Mouse (Mus musculus): ENCODE results near the gene Cand1.

The Cand1 gene

DNA sequence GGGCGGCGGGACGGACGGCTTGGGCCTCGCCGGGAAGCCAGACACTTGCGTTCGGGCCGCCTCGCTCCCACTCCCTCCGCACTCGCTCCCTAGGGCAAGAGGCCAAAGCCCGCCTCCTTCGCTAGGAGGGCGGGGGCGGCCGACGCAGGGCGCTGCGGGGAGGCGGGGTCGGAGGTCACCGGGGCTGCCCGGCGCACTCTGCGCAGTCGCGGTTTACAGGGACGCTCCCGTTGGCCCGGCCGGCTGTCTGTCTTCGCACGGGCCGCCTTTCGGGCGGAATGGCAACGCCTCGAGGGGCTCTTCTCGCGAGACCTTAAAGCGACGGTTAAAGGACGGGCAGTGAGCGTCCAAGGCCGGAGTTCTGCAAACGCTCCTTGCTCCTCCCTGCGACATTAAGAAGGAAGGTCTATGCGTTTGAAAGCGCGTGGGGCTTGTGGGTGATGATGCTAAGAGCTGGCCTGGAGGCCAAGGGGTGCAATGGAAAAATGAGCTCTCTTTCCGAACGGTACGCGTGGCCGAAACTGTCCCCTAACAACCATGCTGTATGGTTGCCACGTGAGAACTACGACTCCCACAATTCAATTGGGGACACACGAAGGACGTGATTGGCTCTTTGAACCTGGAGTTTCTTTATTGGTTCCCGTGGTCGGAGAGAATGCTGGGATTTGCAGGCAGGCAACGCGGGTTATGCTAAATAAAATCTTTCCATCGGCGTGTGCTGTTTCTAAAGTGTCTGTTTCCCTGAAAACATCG is at the start of gene Cand1:
Gene Cand1 (minus strand): TSS at position 87 of the 753 bp plus-strand sequence.
- peak; percentile 100 for DNase-seq

DNA sequence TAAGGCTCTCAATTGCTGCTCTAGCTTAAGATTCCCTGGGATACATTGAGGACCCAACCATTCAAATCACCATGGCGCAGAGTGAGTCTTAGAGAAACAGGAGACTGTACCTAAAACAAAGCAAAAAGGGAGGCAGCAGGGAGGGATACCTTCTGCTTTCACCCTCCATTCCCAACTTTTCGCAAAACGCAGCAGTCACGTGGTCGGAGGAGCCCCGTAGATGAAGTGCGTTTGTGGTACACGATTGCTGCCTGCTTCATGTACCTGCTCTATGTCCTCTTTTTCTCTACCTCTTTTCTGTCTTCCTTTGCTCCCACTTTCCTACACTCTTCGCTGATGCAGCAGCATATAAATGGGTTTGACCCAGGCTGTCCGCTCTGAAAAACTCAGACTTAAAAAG is 39.0 kb upstream of the Cand1 start:
- no peak for DNase-seq

DNA sequence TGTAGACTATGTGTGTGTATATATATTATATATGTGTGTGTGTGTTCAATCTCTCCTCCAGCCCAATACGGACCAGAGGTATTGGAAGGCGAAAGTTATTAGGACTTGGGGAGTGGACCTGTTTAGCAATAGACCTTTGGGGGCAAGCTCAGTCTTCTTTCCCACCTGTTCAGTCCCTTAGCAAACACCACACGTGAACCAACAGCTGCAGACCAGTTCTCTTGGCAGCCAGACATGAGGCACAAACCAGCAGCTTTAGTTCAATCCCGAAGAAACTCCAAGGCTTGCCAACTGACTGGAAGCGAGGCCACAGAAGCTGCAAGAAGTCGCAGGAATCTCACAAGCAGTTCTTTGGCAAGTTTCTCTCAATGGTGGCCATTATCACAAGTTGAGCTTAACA is 34.5 kb upstream of the Cand1 start:
- DNase-seq, result no peak

DNA sequence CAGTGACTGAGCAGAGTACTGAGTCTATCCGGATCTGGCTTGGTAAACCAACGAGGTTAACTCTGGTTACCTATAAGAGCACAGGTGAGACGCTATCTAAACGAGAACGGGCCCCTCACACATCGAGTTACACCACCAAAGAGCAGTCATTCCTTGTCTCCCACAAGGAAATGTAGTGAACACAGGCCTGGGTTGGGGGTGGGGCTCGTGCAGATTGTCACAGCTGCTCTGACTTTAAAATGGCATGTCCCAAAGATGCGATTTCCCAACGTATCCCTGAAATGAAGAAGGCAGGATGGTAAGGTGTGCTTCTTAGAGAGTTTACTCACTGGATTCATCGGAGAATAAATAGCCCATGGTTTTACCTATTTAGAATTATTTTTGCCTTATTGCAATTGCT is 32.7 kb upstream of the Cand1 start:
- no peak for DNase-seq

DNA sequence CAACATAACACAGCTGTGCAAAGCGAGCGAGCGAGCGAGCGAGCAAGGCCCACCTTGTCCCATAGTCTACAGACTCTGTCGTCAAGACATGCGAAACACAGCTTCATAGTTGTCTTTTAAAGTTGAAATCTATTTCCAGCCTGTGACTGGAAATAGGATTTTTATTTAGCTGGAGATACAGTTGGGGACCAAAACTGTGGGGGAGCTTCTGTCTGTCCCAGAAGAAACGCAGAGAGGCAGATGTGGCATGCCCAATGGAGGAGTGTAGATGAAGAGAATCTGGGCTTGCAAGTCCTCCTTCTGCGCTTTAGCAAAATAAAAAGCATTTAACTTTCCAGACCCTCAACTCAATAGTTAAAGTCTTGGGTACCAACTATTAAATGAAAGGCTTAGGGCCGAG is 32.1 kb upstream of the Cand1 start:
- no peak for DNase-seq

DNA sequence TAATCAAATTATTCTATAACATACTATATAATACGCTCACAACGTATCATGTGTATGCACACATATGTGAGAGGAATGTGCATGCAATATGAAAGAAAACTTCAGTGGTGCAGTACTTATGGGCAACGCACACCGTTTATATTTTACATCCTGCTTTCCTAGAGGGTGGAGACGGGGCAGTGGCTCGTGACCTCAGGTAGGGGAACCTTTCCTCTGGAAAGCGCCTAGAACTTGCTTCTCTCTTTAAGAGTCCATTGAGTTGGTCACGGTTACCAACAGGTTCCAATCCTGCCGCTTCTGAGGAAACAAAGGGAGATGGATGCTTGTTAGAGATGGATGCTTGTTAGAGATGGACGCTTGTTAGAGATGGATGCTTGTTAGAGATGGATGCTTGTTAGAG is 31.2 kb upstream of the Cand1 start:
- DNase-seq, result no peak

DNA sequence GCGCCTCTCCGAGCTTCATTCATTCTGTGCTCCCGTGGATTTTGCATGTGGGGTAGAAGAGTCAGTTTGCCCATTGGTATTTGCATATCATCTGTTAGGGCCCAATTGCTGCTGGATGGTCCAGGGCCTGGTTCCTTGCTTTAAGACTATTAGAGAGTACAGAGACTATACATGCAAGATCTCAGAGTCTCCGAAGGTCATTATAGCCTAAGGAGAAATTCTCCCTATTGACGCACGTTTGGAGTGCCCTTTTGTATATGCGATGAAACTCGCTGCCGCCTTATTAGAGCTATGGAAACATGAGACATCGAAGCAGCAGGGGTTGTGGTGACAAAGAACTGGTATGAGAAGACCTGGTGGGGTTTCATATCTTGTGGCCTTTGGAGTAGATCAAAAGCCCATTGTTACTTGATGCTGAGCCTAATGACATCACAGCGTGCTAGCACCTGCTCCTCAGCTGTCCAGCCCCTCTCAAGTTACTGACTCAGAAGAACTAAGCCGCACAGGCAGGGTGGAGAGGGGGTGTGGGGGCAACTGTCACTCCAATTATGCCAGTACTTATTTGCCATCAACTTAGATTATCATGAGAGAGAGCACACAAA is 30.6 kb upstream of the Cand1 start:
- DNase-seq, result no peak

DNA sequence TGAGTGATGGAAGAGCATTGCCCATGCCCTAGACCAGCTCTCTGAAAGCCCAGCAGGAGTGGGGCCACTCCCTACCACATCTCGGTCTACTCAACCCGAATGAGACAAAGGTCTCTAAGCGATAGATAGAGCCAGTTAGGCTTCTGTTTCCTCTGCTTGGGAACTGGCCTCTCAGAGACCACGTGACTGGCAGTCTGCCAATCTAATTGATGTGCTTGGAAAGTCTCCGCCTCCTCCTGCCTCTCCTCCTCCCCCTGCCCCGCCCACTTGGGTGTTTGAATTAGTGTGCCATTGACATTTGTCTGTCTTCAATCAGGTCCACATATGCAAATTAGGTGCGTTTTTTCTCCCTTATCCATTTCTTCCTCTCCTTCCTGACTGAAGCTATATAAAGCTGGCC is 24.9 kb upstream of the Cand1 start:
- peak; percentile 36 to 37 for DNase-seq

DNA sequence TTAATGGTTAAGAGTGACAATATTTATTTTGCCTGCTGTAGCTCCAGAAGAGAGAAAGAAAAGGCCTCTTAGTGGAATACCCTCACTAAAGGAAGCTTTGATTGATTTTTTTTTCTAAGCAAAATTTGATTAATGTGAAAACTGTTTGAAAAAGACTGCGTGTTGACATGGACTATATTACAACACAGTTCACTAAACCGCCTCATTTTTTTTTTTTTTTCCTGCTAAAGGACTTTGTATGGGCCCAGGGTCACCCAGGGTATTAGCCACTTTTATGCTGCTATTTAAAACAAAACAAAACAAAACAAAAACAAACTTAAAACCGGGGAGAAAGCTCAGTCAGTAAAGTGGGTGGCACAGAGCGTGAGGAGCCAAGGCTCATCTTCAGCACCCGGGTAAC is 23.0 kb upstream of the Cand1 start:
- DNase-seq, result no peak

DNA sequence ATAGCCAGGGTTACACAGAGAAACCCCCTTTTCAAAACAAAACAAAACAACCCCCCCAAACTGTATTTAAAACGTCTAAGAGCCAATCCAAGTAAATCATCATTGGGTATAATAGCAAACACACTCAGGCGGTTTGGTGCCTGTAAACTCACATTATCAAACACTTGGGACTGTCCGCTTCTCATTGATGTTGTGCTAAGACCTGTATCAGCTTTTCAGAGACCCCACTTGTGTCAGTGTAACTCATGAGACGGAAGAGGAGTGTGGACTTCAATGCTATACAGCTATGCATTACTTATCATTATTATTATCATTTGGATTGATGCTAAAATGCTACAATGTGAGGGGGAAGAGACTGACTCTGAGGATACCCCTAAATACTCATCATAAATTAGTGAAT is 18.0 kb upstream of the Cand1 start:
- no peak for DNase-seq

DNA sequence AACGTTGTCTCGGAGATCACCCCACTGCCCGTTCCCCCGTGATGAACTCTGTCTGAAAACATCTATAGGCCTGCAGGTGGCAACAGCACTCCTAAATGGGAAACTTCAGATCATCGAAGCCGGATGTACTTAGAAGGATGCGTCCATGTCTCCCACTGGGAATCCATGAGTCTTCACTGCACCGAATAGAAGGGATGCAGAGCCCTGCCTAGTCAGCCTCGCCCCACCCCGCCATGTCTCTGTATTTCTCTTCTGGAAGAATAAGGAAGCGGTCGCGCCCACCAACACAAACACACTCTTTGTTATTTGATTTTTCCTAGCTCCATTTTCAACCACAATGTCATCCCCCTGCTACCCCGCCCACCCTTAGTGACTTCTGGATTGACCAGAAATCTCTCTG is 4.3 kb upstream of the Cand1 start:
- DNase-seq, result no peak

DNA sequence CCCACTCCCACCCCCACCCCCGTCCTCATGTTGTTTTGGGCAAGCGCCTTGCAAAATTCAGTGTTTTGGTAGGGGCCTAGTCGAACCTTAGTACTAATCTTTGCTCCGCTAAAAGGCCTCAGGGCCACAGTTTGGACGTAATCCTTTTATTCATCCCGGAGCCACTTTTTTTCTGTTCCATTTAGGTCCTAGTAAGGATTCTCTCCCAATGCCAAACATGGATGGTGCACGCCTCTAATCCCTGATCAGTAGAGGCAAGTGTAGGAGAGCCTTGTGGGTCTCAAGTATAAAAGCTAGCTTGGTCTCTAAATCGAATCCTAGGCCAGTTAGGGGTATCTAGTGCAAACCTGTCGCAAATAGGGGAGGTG is 851 bp upstream of the Cand1 start:
- no peak for DNase-seq

DNA sequence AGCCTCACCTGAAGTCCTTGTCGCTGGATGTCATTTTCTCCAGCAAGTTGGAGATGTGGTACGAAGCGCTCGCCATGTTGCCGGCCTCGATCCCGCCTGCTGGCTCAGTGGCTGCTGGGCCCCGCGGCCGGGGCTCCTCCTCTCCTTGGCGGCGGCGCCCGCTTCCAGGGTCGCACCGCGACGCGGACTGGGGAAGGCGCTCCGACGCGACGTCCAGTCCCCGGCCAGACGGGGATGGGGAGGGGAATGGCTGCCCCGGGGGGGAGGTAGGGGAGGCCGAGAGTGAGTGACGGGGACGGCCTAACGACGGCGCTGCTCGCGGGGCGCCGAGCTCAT is 254 bp downstream of the Cand1 start:
- DNase-seq, result no peak

DNA sequence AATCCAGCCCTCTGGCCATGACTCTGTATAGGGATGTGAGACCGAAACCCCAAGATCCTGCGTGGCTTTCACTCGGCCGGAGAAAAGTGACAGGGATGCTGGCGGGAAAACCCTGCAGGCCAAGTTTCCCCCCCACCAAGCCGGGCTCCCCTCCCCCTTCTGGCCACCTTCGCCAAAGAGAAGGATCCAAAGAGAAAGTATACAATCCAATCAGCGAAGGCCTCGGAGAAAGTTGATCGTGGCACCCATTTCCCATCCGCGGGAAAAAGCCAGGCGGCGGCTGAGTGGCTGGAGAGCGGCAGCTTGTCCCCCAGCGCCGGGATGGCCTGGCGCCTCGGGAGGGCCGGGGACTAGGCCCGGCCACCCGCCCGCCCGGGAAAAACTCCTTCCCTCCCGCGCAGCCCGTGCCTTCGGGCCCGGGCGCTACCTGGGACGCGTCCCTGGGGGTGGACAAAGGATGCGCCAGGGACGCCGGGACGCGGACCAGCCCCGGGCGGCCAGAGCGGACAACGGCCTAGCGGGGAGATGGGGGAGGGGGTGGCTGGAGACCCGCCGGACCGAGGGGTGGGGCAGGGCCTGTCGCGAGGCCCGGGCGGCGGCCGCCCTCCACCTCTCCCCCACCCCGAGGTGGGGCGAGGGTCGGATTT is 747 bp downstream of the Cand1 start:
- peak; percentile 76 to 81 for DNase-seq

DNA sequence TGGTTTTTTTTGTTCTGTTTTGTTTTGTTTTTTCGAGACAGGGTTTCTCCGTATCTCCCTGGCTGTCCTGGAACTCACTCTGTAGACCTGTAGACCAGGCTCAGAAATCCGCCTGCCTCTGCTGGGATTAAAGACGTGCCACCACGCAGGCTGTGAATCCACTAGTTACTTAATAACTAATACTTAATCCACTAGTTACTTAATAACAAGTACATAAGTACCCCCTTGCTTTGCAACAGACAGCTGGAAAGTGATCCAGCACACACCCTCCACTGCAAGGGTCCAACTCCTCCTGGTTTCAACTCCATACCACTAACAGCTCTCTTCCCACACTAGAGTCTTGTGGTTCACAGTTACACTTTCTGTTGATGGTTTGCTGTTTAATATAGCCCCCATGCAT is 8.3 kb downstream of the Cand1 start:
- DNase-seq, result no peak

DNA sequence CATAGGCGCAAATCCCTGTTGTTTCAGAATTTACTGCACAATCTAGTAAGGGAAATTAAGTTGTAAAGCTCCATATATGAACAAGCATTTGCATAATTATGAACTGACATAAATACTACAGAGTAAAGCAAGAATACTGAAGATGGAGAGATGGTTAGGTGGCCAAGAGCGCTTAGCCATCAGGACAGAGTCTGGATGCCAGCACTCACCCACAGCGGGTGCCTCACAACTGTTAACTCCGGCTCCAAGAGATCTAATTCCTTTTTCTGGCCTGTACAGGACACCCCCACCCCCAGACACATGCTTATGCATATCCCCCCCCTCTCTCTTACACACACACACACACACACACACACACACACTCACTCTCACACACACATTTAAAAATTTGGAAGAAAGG is 9.2 kb downstream of the Cand1 start:
- peak; percentile 35 to 53 for DNase-seq

DNA sequence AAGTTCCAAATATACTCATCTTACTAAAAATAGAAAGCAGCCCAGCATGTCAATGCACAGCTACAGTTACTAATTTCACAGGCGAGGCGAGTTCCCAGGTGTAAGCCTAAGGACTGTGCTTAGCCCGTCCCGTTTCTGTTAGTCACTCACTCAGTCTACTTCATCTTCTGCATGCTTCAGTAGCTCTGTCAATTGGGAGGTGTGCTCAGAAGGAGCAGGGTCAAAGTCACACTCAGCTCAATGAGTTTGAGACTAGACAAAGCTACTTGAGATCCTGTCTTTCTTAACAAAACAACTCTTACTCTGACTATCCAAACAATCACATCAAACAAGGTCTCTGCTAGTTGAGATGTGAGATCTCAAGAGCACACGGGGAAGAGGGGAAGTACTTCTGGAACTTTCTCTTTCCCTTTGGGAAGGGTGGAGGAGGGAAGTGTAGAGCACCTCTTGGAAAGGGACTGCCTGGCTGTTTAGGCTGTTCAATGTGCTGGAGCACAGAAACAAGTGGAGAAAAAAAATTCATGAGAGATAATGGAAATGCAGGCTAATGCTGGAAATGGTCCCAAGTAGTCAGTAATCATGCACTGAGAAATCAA is 9.7 kb downstream of the Cand1 start:
- DNase-seq, result no peak

DNA sequence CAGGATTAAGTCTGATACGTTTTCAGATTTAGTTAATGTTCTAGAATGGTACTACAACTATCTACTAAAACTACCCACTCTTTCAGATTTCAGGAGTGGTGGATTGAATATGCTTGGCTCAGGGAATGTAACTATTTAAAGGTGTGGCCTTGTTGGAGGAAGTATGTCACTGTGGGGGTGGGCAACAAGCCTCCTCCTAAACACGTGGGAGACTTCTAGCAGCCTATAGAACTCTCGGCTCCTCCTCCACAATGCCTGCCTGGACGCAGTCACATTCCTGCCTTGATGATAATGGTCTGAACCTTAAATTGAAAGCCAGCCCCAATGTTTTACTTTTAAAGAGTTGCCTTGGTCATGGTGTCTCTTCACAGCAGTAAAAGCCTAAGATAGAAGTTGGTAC is 16.2 kb downstream of the Cand1 start:
- no peak for DNase-seq

DNA sequence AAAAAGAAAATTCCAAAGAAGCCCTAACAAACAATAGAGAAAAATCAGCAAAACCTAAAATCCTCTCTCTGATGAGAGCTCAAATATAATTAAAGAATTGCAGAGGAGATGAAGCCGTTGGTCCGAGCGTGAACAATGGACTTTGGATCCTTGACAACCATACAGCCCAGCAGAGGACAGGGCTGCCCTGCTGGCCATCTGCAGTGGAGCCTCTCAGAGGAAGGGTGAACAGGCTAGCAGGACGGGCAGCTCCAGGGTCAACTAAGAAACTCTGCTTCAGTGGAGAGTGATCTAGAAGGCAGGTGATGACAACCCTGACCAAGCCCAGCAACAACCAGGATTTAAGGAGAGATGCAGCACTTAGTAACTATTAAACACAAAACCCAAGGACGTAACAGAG is 18.2 kb downstream of the Cand1 start:
- DNase-seq, result peak; percentile 22 to 29

DNA sequence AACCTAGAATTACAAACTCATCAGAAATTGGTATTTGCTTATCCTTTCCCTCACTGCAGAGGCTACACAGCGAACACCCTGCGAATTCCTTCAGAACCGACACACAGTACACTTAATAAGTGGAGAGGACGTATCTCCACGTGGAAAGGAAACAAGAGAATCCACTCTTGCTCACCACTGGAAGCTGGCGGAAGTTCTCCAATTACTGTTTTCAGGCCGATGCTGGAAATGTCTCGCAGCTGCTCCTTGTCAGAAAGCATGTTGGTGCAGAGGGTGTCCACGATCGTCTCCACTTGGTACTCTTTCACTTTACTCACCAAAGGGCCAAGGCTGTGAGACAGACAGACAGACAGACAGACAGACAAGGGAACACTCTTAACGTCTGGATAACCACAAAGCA is 20.4 kb downstream of the Cand1 start:
- DNase-seq, result no peak

DNA sequence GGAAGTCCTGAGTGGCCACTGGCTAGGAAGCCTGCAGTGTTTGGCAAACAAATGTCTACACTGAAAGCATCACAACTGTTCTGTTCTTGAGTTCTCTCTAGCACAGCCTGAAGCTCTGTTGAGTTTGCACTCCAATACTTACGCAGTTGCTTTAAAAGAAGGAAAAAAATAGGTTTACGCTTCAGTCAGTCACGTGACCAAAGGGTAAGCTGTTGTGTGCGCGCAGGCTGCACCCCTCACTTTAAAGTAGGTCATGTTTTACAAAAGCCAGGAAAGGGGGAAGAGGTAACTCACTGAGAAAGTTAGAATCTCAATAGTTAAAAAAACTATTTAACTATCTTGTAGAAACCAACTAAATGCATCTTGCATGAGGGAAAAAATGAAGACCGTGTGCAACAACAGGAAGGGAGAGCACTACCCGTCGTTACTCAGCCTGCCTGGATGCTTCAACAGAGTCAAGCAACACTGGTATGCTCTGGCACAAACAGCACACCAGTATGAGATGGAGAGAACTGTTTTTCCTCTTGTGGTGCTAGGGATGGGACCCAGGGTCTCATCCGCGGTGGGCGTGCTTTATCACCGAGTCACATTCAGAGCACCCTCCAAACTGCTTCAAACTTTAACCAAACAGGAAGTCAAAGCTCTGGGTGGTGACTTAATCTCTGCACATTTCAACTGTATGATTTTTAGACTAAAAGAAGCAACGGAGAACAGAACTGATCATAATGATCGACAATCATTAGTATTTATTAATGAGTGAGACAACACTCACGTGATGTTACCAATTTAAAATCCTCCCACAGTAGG is 21.4 kb downstream of the Cand1 start:
- DNase-seq, result no peak

DNA sequence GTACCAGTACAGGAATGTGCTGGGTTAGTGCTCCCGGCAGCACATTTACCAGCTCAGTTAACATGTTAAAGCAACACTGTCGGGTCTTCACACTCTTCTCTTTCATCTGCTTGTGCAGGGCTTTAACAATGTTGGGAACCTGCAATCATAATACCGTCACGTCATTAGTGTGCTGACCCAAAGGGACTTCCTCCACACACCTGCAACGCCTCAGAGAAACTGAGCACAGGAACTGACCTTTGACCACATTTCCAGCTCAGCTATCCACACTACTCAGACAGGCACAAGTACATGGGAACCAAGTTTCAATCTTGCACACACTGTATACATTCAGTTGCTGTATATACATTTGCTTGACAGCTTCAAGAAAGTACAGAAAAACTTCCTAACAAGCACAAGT is 27.4 kb downstream of the Cand1 start:
- DNase-seq, result no peak

DNA sequence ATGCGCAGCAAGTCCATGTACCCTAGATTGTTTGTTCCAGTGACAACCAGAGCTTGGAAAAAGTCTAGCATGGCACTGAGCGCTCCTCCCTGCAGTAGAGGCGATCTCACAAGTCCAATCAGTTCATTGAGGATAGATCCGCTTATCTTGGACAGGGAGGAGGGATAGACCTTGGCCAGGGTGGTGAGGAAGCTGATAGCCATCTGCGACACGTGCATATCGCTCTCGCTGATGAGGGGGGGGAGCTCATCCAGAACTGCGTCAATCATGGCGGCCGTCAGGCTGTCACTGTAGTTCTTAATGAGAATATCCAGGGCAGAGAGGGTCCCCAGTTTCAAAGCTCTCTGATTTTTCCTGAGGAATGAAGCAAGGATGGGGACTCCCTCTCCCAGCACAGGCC is 28.6 kb downstream of the Cand1 start:
- DNase-seq, result no peak
